Mouse (Mus musculus): ENCODE results near the gene Gm12845. TPM values are rescaled to one million over a fixed set of nuclear protein-coding genes. Genes with fewer than 3 reads are reported as not detected.
"Not testable (repeated sequence)": the region's sequence is repeated elsewhere in the genome, so short reads cannot be mapped to it uniquely, and the experiment has no call there.

Gm12845 gene
- polyA plus RNA-seq, 1 experiment from 2014 or later = not detected

DNA sequence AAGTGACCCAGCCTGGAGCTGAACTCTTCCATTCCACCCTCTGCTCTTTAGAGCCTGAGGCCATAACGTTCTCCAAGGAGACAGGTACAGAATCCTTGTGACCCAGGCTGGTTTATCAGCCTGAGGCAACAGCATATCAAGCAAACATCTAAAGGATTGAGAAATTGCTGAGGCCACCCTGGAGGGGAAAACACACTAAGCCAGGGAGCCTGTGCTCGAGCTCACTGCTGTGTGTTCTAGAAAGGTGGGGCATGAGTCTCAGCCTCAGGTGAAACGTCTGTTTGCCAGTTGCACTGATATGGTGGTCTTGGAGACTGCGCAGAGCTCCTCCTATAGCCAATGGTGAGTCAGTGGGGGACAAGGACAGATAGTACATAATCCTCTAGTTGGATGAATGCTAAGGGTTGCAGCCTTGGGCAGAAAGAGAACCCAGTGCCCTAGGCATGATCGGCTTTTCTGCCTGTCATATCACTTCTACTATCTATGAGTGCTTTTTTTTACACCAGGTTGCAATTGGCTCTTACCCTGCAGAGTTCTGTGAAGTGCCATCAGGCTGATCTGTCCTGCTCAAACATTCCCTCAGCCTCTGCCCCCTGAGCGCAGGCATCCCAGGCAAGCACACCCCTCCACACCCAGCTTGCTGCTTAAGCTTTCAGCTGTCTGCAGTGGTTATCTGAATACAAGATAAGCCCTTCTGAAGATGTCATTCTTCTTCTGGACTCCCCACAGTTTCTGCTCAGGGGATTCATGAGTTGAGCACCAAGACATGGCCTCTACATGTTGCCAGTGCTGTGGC is 10.7 kb upstream of the Gm12845 start:
- no peak for TF ChIP-seq CTCF (IDR thresholded peaks at IDR 0.05)
- CTCF ChIA-PET = no interaction called here
- ATAC-seq (no peak), DNase-seq (ENCODE audit: low read depth, low spot score) (no peak)
- POLR2A ChIA-PET = no interaction called here
- in situ Hi-C loops (cut with MboI; ENCODE audit: low pct_unique_long_range_greater_than_20kb) = loop anchor here (10.0 kb wide), 1 partner anchor 51 kb away; the partner anchor contains the start of gene Klf17
- peaks cover 4% of the 10 kb centered on the region for H3K27me3 ChIP-seq

DNA sequence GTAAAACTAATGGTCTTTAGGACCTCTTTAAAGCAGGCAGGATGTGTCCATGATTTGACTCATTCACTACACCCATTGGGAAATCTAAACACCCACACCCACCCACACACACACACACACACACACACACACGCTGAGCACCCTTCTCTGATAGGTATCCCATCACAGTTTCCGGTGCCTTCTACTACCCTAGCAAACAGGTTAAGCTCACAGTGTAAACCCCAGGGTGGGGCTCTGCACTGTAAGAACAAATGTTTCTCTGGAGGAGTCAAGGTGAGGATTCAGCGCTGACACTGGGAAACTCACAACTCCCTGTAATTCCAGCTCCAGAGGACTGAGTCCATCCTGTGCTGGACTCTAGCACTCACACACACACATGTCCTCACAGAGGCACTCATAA is 7.7 kb downstream of the Gm12845 start:
- TF ChIP-seq CTCF (IDR thresholded peaks at IDR 0.05) = no peak
- ATAC-seq = no peak
- DNase-seq (ENCODE audit: low read depth, low spot score) = no peak
- ChIA-PET POLR2A (no interaction called here), CTCF (no interaction called here)
- in situ Hi-C loops (cut with MboI; ENCODE audit: low pct_unique_long_range_greater_than_20kb) = no loop called here
- H3K27me3 ChIP-seq = peaks cover 4% of the 10 kb centered on the region

DNA sequence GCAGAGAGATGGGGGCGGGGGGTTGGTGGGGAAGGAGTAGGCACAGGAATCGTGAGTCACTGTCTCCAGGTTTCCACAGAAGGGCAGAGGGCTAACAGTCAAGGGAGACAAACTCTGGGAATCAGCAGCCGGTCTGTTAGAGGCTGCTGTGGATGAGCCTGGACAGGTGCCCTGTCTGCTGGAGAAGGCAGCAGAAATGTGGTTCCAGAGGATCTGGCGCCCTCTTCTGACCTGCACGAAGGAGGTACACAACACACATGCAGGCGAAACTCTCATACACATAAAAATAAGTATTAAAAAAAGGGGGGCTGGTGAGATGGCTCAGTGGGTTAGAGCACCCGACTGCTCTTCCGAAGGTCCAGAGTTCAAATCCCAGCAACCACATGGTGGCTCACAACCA is 13.3 kb downstream of the Gm12845 start:
- in situ Hi-C loops (cut with MboI; ENCODE audit: low pct_unique_long_range_greater_than_20kb) = no loop called here

DNA sequence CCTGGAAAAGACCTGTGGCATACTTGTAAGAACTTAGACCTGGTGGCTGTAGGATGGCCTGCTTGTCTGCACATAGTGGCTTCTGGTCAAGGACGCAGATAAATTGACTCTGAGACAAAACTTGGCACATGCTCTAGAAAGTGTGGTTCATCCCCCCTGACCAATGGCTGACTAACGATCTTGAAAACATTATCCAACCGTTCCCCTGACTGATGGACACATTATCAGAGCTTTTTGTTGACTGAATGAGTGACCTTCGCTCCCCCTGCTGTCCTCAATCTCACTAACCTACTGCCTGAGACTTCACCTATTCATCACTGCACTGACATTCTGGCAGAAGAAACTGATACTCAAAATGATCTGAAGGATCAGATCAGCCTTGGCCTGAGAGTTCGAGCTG is 28.3 kb downstream of the Gm12845 start:
- in situ Hi-C loops (cut with MboI; ENCODE audit: low pct_unique_long_range_greater_than_20kb); POLR2A ChIA-PET; CTCF ChIA-PET; DNase-seq (ENCODE audit: low read depth, low spot score); ATAC-seq; H3K27me3 ChIP-seq: not testable (repeated sequence)

More for the DNA sequence above, 13.3 kb downstream of the Gm12845 start:
- POLR2A ChIA-PET = no interaction called here
- no peak for TF ChIP-seq CTCF (IDR thresholded peaks at IDR 0.05)
- H3K27me3 ChIP-seq = peaks cover 4% of the 10 kb centered on the region
- CTCF ChIA-PET = no interaction called here
- ATAC-seq (no peak), DNase-seq (ENCODE audit: low read depth, low spot score) (no peak)

DNA sequence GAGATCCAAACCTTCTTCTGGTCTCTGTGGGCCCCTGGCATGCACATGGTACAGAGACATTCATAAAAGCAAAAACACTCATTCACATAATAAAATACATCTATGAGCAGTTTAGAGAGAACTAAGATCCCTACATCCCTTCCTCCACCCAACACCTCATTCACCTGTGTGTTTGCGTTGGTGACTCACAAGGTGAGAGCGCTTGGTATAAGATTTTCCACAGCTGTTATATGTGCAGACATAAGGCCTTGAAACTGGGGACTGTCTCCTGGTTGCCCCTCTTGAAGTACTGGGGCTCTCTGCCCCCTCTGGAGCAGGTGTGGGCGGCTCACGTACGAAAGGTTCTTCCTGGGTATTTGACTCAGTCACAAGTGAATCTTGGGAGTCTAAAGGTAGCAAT is 35.9 kb downstream of the Gm12845 start:
- DNase-seq (ENCODE audit: low read depth, low spot score) (no peak), ATAC-seq (no peak)
- TF ChIP-seq CTCF (IDR thresholded peaks at IDR 0.05) = no peak
- peaks cover 9% of the 10 kb centered on the region for H3K27me3 ChIP-seq
- ChIA-PET POLR2A (no interaction called here), CTCF (no interaction called here)
- in situ Hi-C loops (cut with MboI; ENCODE audit: low pct_unique_long_range_greater_than_20kb) = loop anchor here (10.0 kb wide), 1 partner anchor 45 kb away; no protein-coding TSS in a partner anchor

DNA sequence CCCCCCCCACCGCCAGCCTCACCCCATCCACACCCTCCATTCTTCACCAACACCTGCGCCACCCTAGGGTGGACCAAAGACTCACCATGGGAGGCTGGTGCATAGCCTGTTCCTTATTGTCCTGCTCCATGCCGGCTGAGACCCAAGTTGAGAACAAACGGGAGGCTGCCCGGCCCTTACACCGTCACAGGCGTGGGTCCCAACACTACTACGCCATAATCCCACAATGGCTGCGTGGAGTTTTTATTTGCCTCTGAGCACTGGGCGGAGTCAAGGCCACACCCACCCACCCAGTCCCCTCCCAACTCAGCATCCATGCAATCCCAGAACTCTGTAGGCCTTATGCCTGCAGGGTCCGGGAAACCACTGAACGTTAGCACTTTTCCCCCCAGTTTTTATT is 41.2 kb downstream of the Gm12845 start, which contains the start of gene Klf17:
Gene Klf17 (minus strand): TSS at position 233 of the 400 bp plus-strand sequence.
- CTCF ChIA-PET = no interaction called here
- H3K27me3 ChIP-seq = peaks cover 8% of the 10 kb centered on the region
- no peak for DNase-seq (ENCODE audit: low read depth, low spot score)
- no peak for TF ChIP-seq CTCF (IDR thresholded peaks at IDR 0.05)
- in situ Hi-C loops (cut with MboI; ENCODE audit: low pct_unique_long_range_greater_than_20kb) = loop anchor here (10.0 kb wide), 1 partner anchor 51 kb away; no protein-coding TSS in a partner anchor
- no peak for ATAC-seq
- POLR2A ChIA-PET = no interaction called here

DNA sequence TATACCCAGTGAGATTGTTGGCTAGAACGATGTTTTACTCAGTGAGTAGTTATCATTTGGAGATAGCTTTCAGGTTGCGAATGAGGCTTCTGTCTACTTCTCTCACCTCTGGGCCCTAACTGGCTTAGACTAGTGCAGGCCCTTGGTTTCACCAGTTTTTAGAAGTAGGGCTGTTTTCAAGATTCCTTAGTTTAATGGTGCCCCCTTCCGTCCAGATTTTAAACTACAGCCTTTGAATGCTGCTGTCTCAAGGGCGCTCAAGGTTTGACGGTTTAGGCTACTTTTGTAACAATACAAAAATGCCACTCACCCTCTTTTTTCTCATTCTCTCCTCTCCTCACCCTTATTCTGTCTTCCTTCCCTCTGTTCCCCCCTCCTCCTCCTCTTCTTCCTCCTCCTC is 46.7 kb downstream of the Gm12845 start:
- H3K27me3 ChIP-seq = no peaks in the 10 kb centered on the region
- DNase-seq (ENCODE audit: low read depth, low spot score) = peak; percentile 17
- POLR2A ChIA-PET = no interaction called here
- in situ Hi-C loops (cut with MboI; ENCODE audit: low pct_unique_long_range_greater_than_20kb) = no loop called here
- no peak for ATAC-seq
- peak; percentile 63 for TF ChIP-seq CTCF (IDR thresholded peaks at IDR 0.05)
- CTCF ChIA-PET = no interaction called here

DNA sequence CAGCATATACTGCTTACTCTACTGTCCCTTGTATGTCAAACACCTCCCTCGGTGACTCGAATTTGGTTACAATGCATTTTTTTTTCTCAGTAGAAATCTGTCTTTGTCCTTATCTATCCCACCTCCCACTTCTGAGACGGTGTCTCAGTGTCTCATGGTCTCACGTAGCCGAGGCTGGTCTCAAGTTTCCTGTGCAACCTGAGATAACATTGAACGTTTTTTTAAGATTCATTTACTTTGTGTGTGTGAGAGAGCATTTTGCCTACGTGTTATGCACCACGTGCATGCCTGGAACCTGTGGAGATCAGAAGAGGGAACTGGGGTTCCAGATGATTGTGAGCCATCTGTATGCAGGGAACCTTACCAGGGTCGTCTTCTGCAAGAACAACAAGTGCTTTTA is 48.7 kb downstream of the Gm12845 start:
- POLR2A ChIA-PET = no interaction called here
- CTCF ChIA-PET = no interaction called here
- TF ChIP-seq CTCF (IDR thresholded peaks at IDR 0.05) = no peak
- ATAC-seq (no peak), DNase-seq (ENCODE audit: low read depth, low spot score) (no peak)
- peaks cover 5% of the 10 kb centered on the region for H3K27me3 ChIP-seq
- in situ Hi-C loops (cut with MboI; ENCODE audit: low pct_unique_long_range_greater_than_20kb) = no loop called here

Other genes starting within 250 kb of the Gm12845 start
- gene Rnf220, start 227.4 kb upstream of the Gm12845 start, polyA plus RNA-seq (2021) = 49.2 TPM
- gene Eri3, start 174.0 kb upstream of the Gm12845 start, polyA plus RNA-seq (2021) = 108 TPM
- 23.2 TPM for gene Dmap1, start 42.1 kb upstream of the Gm12845 start, polyA plus RNA-seq (2021)
- not detected for gene Klf17, start 41.2 kb downstream of the Gm12845 start, polyA plus RNA-seq (2021)
- 12.8 TPM for gene Slc6a9, start 110.1 kb downstream of the Gm12845 start, polyA plus RNA-seq (2021)
- 0.78 TPM for gene Ccdc24, start 148.1 kb downstream of the Gm12845 start, polyA plus RNA-seq (2021)
- gene B4galt2, start 159.1 kb downstream of the Gm12845 start, polyA plus RNA-seq (2021) = 26.0 TPM
- 236 TPM for gene Atp6v0b, start 162.9 kb downstream of the Gm12845 start, polyA plus RNA-seq (2021)
- gene Dph2, start 167.6 kb downstream of the Gm12845 start, polyA plus RNA-seq (2021) = 7.0 TPM
- gene Ipo13, start 190.6 kb downstream of the Gm12845 start, polyA plus RNA-seq (2021) = 51.9 TPM
- gene Artn, start 205.4 kb downstream of the Gm12845 start, polyA plus RNA-seq (2021) = not detected